Mouse (Mus musculus) spleen, adult 2 months (tissue): ENCODE measurements around the gene Cpe.

Source experiments
- CTCF ChIP-seq: fragments of 200-500 bp; IDR thresholded peaks from 2 replicates; pipeline ENCODE4 v1.5.1; 2011; ENCODE audit warnings: mild to moderate bottlenecking, inconsistent platforms; ENCODE audit not compliant: insufficient read depth, insufficient read length, insufficient replicate concordance; ENCODE audit errors: extremely low read depth
- POLR2A ChIP-seq: fragments of 200-500 bp; IDR thresholded peaks from 2 replicates; pipeline ENCODE4 v1.6.1; 2011; ENCODE audit warnings: low read depth, low read length, inconsistent platforms

DNA sequence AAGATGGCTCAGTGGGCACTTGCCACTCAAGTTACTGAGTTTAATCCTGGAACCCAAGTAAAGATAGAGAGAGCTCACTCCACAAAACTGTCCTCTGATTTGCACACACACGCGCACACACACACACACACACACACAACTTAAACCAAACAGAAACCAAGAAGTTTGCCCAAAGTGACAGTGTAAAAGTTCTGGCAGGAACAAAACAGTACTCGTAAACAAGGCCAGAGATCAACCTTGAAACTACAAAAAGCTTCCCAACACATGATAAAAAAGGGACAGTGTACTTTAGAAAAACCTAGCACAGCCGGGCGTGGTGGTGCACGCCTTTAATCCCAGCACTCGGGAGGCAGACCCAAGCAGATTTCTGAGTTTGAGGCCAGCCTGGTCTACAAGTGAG lies 35.3 kb upstream of the Cpe start:
- TF ChIP-seq POLR2A, result no peak
- TF ChIP-seq CTCF, result no peak
